Mouse (Mus musculus): ENCODE measurements at regions not wholly inside any gene's neighbourhood (a gene's known extent, or its start where the extent isn't known, plus 50 kb on each side); places are given as distances from the start of the nearest gene placed in this dataset.
"Not testable (repeated sequence)": the region's sequence is repeated elsewhere in the genome, so short reads cannot be mapped to it uniquely, and the experiment has no call there.

- not testable (repeated sequence) for TF ChIP-seq CTCF (IDR thresholded peaks at IDR 0.05; ENCODE audit: insufficient read depth, low read length); POLR2A (IDR thresholded peaks at IDR 0.05; ENCODE audit: borderline replicate concordance, extremely low read depth, low read depth, low read length)
These were observed 159.6 kb downstream of the H60c start for GRCm38 (mm10) chr10:3107955-3108354.
